Mouse (Mus musculus) megakaryocyte-erythroid progenitor cell, adult 5-6 weeks (primary cell): ENCODE results near the gene Zfp804a. TPM values are rescaled to one million over a fixed set of nuclear protein-coding genes. Genes with fewer than 3 reads are reported as not detected.

ENCODE experiments used
- ATAC-seq: replicated peaks from 2 replicates; pipeline ENCODE4 v1.8.0; 2016; ENCODE audit warnings: mild to moderate bottlenecking, inconsistent platforms; ENCODE audit not compliant: severe bottlenecking, poor library complexity, low FRiP score, low TSS enrichment
- total RNA-seq, 2 experiments: library from RNA; stranded (forward) in 1 of 2; stranded (reverse) in 1 of 2; fragments of 200-1000, 215-1000 nt in 1 of 2; fragments of >200 nt in 1 of 2; fragmentation: Nextera tagmentation in 1 of 2; gene quantifications; 2 replicates each; pipeline ENCODE4 v1.2.3; 2014 to 2017

The Zfp804a gene
- total RNA-seq, 2 experiments from 2014 or later: not detected

DNA sequence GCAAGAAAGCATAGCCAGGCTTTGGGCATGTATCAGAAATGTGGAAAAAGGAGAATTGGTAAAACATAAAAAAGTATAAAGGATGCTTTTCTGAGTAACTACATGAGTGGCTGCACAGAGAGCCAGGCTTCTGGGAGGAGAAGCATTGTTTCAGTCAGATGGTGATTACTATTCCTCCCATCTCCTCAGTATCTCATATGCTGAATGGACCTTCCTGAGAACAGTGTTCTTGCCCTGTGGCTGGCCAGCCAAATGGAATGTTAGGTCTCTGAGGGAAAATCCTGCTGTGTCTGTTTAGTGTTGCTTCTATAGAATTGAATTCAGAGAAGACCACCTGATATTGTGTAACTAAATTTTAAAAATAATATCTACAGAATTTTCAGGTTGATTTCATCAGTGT lies 193.0 kb downstream of the Zfp804a start:
- ATAC-seq: no peak

DNA sequence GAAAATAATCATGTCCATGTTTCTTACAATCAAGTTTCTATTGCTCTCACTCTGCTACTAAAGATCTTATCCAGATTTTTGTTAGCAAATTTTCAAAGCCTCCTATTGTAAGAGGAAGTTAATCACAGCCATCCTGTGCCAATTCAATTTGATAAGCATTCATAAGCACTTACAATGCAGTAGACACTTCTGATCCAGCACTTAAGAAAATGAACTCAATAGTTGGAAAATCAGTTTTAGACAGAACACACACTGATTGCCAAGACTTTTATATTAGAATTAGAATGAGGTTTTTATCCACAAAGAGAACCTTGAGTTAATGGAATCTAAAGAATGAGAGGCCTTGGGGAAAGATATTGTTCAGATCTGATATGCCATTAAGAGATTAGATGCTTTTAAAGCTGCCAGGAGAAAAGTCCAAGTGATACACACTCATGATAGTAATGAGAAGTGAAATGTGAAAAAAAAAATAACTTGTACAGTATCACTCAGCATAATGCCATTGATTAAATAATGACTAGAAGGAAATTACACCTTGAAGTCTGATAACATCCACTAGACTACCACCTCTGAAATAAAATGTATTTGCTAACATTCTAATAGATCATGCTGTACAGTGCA lies 194.0 kb downstream of the Zfp804a start:
- no peak for ATAC-seq

DNA sequence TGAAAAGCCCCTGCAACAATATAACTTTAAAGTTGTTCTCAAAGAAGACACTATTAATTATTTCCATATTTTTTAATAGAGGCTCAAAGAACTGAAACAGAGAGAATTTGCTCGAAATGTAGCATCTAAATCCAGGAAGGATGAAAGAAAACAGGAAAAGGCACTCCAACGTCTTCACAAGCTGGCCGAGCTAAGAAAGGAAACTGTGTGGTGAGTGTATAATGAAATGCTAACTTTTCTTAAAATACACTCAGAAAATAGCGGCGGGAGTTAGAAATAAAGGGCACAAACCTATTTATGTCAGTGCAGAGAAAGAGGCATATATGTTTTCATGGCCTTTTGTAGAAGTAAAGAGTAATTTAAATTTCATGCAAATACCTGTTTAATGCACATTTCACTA lies 200.4 kb downstream of the Zfp804a start:
- ATAC-seq: no peak

DNA sequence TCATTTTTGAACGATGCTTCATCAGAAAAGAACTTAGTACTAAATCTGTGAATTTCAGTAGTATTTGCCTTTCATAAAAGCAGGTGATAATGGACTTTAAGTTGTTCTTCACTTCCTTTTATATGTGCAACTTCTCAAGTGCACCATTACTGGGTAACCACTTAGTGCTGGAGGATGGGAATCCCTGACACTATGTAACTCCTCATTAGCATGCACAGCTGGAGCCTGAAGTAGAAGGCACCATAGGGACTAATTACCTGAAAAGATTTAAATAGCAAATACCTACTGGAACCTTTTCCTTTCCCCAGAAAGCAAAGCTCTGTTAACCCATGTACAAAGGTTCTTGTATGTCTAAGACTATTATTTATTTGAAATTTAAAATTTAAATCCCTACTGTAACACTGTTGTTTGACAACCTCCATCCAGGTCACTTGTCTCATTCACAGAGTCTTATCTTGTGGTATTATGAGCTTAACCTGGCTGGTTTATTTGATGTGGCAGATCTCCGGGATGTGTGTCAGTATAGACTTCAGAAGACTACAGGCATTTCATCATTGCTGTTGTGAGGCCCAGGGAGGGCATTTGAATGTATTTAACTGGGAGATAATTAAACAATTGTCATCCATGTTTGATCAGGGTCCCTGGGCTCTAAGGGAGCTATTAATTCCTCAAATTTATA lies 229.7 kb downstream of the Zfp804a start:
- ATAC-seq: no peak

DNA sequence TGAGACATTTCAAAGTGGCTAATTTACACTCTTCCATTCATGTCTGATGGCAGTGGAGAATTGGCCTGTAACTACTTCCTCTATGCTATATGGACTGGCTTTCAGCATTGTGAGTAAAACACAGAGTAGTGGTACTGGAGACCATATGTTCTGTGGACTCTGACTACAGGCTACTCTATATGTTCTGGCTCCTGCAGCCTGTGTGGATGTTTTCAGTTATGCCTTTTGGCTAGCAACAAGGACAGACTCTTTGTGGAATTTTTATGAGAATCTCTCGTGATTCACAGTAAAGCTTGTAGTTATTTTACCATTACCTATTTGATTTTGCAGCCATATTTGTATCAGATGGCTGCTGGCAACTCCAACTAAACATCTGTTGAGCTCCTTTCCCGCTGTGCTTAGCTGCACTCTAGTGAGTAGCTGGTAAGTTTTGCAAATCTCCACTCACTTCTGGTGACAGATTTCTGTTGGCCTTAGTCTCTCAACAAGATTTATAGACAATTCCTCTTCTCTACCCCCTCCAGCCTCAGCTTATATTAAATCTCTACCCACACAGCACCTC lies 242.0 kb downstream of the Zfp804a start:
- ATAC-seq: no peak
